Mouse (Mus musculus) lung, embryonic 14.5 days (tissue): ENCODE results near the gene Gja5. TPM values are rescaled to one million over a fixed set of nuclear protein-coding genes. Genes with fewer than 3 reads are reported as not detected.

Source experiments
- ATAC-seq: fragments of 200-750 bp; cut with Nextera tagmentation; 2 replicates; pipeline ENCODE4 v1.8.0; 2017; ENCODE audit warnings: mild to moderate bottlenecking, moderate TSS enrichment, moderate library complexity; ENCODE audit not compliant: insufficient read depth
- DNase-seq: peaks from one replicate; pipeline ENCODE4 v3.0.0-alpha.2; 2015
- H3K27ac ChIP-seq: fragments of 300-500 bp; sonication (generic); 2 replicates; pipeline ENCODE4 v1.5.1; 2014; ENCODE audit warnings: low read depth, mild to moderate bottlenecking, moderate library complexity
- H3K27me3 ChIP-seq: fragments of 300-500 bp; sonication (generic); 2 replicates; pipeline ENCODE4 v1.6.1; 2014; ENCODE audit warnings: low read length, control low read depth; ENCODE audit not compliant: insufficient read depth
- H3K36me3 ChIP-seq: fragments of 300-500 bp; sonication (generic); 2 replicates; pipeline ENCODE4 v1.6.1; 2014; ENCODE audit warnings: control low read depth; ENCODE audit not compliant: insufficient read depth
- H3K4me1 ChIP-seq: fragments of 300-500 bp; sonication (generic); 2 replicates; pipeline ENCODE4 v1.6.1; 2014; ENCODE audit warnings: antibody characterized with exemption, control low read depth; ENCODE audit not compliant: insufficient read depth
- H3K4me2 ChIP-seq: fragments of 300-500 bp; sonication (generic); 2 replicates; pipeline ENCODE4 v1.6.1; 2014; ENCODE audit warnings: mild to moderate bottlenecking
- H3K4me3 ChIP-seq: fragments of 300-500 bp; sonication (generic); 2 replicates; pipeline ENCODE4 v1.5.1; 2014; ENCODE audit warnings: low read depth, low read length
- H3K9ac ChIP-seq: fragments of 300-500 bp; sonication (generic); 2 replicates; pipeline ENCODE4 v1.6.1; 2014
- H3K9me3 ChIP-seq: fragments of 300-500 bp; sonication (generic); 2 replicates; pipeline ENCODE4 v1.6.1; 2016; ENCODE audit warnings: low read depth, low read length, control low read depth
- CTCF ChIP-seq: IDR thresholded peaks from 2 replicates; pipeline ENCODE4 v1.5.1; 2016; ENCODE audit warnings: antibody characterized with exemption, low read depth
- WGBS: fragments of 180-500 bp; shearing (Covaris S2); extraction: QIAGEN DNeasy Blood & Tissue Kit; methylation state at CpG from one replicate; pipeline ENCODE4 v1.1.7; 2014; 5-methylcytosine and 5-hydroxymethylcytosine counted together
- polyA plus RNA-seq: library from polyadenylated mRNA; unstranded; fragments of >200 nt; fragmentation: Nextera tagmentation; extraction: Ambion mirVana; gene quantifications from 2 replicates; pipeline ENCODE4 v1.2.1, GENCODE M21; 2014

The Gja5 gene
- polyA plus RNA-seq, 1 experiment from 2014 or later, result 6.4 TPM

GRCm38 (mm10) chr3:96970986-96971385 lies 66.5 kb downstream of the Gja5 start:
- no peak for TF ChIP-seq CTCF
- no peaks in the 10 kb centered on the region for H3K36me3 ChIP-seq
- no peaks in the 10 kb centered on the region for H3K4me1 ChIP-seq
- 14% methylated on average over 7 of the region's 7 CpGs for WGBS
- no peak overlapping the region for H3K27ac ChIP-seq
- no peak overlapping the region for H3K4me3 ChIP-seq
- no peak overlapping the region for H3K4me2 ChIP-seq
- ATAC-seq, result no peak
- no peak for DNase-seq
- H3K9ac ChIP-seq, result no peak overlapping the region
- no peaks in the 10 kb centered on the region for H3K9me3 ChIP-seq
- no peaks in the 10 kb centered on the region for H3K27me3 ChIP-seq

GRCm38 (mm10) chr3:96974467-96974866 lies 70.0 kb downstream of the Gja5 start:
- 86% methylated on average over 7 of the region's 7 CpGs for WGBS
- no peaks in the 10 kb centered on the region for H3K27me3 ChIP-seq
- ATAC-seq (no peak), DNase-seq (no peak)
- no peak overlapping the region for H3K9ac ChIP-seq
- no peak for TF ChIP-seq CTCF
- H3K4me3 ChIP-seq, result no peak overlapping the region
- H3K4me2 ChIP-seq, result no peak overlapping the region
- H3K4me1 ChIP-seq, result no peaks in the 10 kb centered on the region
- no peak overlapping the region for H3K27ac ChIP-seq
- H3K36me3 ChIP-seq, result no peaks in the 10 kb centered on the region
- no peaks in the 10 kb centered on the region for H3K9me3 ChIP-seq

GRCm38 (mm10) chr3:96975628-96976027 lies 71.1 kb downstream of the Gja5 start:
- Histone ChIP-seq H3K9me3 (no peaks in the 10 kb centered on the region), H3K27me3 (no peaks in the 10 kb centered on the region), H3K4me2 (no peak overlapping the region), H3K27ac (no peak overlapping the region), H3K4me1 (no peaks in the 10 kb centered on the region), H3K36me3 (no peaks in the 10 kb centered on the region), H3K9ac (no peak overlapping the region), H3K4me3 (no peak overlapping the region)
- WGBS, result 71% methylated on average over 10 of the region's 10 CpGs
- ATAC-seq, result no peak
- no peak for TF ChIP-seq CTCF
- no peak for DNase-seq

DNA sequence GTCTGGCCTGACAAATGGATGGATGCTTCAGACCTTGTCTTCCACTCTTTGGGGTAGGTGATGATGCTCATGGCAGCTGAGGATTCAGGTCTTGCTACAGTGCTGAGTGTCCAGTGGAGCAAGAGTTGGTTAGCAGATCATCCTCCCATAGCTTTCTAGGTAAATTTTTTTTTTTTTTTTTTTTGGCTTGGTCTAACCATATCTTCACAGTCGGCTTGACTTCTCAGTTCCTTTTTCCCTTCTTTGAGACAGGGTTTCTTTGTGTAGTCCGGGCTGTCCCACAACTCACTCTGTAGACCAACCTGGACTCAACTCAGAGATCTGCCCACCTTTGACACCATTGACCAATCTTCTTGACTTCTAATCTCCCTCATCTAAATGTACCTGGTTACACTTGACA lies 73.0 kb downstream of the Gja5 start:
- no peaks in the 10 kb centered on the region for H3K27me3 ChIP-seq
- no peaks in the 10 kb centered on the region for H3K9me3 ChIP-seq
- no peaks in the 10 kb centered on the region for H3K4me1 ChIP-seq
- no peak for ATAC-seq
- H3K9ac ChIP-seq, result no peak overlapping the region
- WGBS, result 90% methylated on average over 2 of the region's 2 CpGs
- no peaks in the 10 kb centered on the region for H3K36me3 ChIP-seq
- no peak overlapping the region for H3K27ac ChIP-seq
- no peak for TF ChIP-seq CTCF
- H3K4me2 ChIP-seq, result no peak overlapping the region
- no peak for DNase-seq
- no peak overlapping the region for H3K4me3 ChIP-seq

DNA sequence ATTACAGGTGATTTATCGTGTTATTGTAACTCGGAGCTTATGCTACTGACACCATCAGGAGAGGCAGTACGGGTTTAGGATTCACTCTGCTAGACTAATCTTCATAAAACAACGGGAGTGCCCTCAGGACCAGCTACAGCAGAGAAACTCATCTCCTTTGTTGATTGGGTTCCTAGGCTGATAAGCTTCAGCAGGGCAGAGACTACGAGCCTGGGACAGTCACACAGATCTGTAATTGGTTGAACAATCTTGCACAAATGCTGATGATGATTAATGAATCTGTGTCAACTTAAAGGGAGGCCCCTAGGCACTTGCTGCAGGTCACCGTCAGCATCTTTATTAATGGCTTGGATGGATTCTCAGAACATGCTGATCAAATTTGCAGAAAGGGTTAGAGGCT lies 74.0 kb downstream of the Gja5 start:
- H3K9me3 ChIP-seq, result no peaks in the 10 kb centered on the region
- H3K27ac ChIP-seq, result no peak overlapping the region
- no peaks in the 10 kb centered on the region for H3K36me3 ChIP-seq
- no peaks in the 10 kb centered on the region for H3K27me3 ChIP-seq
- no peaks in the 10 kb centered on the region for H3K4me1 ChIP-seq
- no peak for TF ChIP-seq CTCF
- no peak for ATAC-seq
- WGBS, result 31% methylated on average over 6 of the region's 6 CpGs
- no peak overlapping the region for H3K9ac ChIP-seq
- H3K4me2 ChIP-seq, result no peak overlapping the region
- H3K4me3 ChIP-seq, result no peak overlapping the region
- no peak for DNase-seq

DNA sequence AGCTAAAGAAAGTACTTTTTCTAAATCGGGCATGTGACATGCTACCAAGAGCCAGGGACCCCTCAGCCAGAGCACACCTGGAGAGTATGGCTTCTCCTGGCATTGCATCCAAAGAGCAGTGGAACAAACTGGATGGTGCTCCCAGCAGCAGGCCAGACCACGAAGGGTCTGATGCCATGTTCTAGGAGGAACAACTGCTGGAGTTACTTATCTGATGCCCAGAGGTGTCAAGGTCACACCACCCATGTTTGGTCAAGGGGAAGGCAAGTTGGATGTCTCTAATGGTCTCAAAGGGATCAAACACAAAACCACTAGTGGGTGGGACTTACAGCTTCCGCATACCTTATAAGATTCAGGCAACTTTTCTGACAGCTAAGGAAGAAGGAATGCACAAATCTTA lies 74.5 kb downstream of the Gja5 start:
- Histone ChIP-seq H3K4me2 (no peak overlapping the region), H3K4me3 (no peak overlapping the region), H3K36me3 (no peaks in the 10 kb centered on the region), H3K4me1 (no peaks in the 10 kb centered on the region), H3K9me3 (no peaks in the 10 kb centered on the region), H3K27ac (no peak overlapping the region), H3K27me3 (no peaks in the 10 kb centered on the region), H3K9ac (no peak overlapping the region)
- DNase-seq (no peak), ATAC-seq (no peak)
- WGBS, result 79% methylated on average over 3 of the region's 3 CpGs
- no peak for TF ChIP-seq CTCF

- Histone ChIP-seq H3K9me3 (no peaks in the 10 kb centered on the region), H3K4me3 (no peak overlapping the region), H3K27ac (no peak overlapping the region), H3K27me3 (no peaks in the 10 kb centered on the region), H3K4me1 (no peaks in the 10 kb centered on the region), H3K9ac (no peak overlapping the region), H3K4me2 (no peak overlapping the region), H3K36me3 (no peaks in the 10 kb centered on the region)
- 53% methylated on average over 3 of the region's 3 CpGs for WGBS
- ATAC-seq, result peak; percentile 24; the same call in 1 of the 2 replicates
- DNase-seq, result no peak
- TF ChIP-seq CTCF, result no peak
These were observed 77.3 kb downstream of the Gja5 start for GRCm38 (mm10) chr3:96981833-96982232.

DNA sequence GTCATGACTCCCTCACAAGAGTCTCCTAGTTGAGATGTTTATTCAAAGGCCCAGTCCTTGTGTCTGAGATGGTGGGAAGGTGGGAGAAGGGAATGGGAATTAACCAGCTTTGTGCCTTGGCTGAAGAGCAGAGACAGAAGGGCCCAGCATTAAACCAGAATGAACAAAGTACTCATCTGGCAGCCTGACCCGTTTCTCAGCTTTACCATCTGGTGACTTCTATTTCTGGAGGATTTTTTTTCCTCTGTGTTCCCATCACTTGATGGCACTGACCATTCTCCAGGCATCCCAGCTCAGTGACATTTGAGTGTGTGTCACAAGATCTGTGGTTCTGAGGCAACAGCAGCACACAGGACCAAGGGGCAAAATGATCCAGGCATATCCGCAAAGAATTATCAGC lies 78.2 kb downstream of the Gja5 start:
- no peak for ATAC-seq

More for the DNA sequence above, 78.2 kb downstream of the Gja5 start:
- Histone ChIP-seq H3K36me3 (no peaks in the 10 kb centered on the region), H3K9ac (no peak overlapping the region), H3K9me3 (no peaks in the 10 kb centered on the region), H3K4me2 (no peak overlapping the region), H3K4me3 (no peak overlapping the region), H3K4me1 (no peaks in the 10 kb centered on the region), H3K27ac (no peak overlapping the region), H3K27me3 (no peaks in the 10 kb centered on the region)
- no peak for DNase-seq
- 78% methylated on average over 2 of the region's 2 CpGs for WGBS
- no peak for TF ChIP-seq CTCF
